Mouse (Mus musculus) brown adipose tissue, adult 24 weeks (tissue): ENCODE data around the gene Adgra3. TPM values are rescaled to one million over a fixed set of nuclear protein-coding genes. Genes with fewer than 3 reads are reported as not detected.

Experiments used
- H3K27ac ChIP-seq: fragments of 200-500 bp; replicated peaks from 2 replicates; pipeline ENCODE4 v1.5.1; 2012; ENCODE audit warnings: low read depth, mild to moderate bottlenecking, low read length
- H3K4me1 ChIP-seq: fragments of 200-500 bp; 2 replicates; pipeline ENCODE4 v1.6.1; 2012; ENCODE audit warnings: low read length, mixed read lengths; ENCODE audit not compliant: control insufficient read depth, insufficient read depth, insufficient read length
- H3K4me3 ChIP-seq: fragments of 200-500 bp; 2 replicates; pipeline ENCODE4 v1.5.1; 2012; ENCODE audit warnings: low read depth, mild to moderate bottlenecking, low read length, moderate library complexity; ENCODE audit not compliant: insufficient read depth
- polyA plus RNA-seq: library from polyadenylated mRNA; stranded (reverse); fragments of >200 nt; gene quantifications from 2 replicates; pipeline ENCODE4 v1.2.4, GENCODE M21; 2012; ENCODE audit not compliant: missing spikeins, insufficient read depth, insufficient read length

Adgra3 gene
- polyA plus RNA-seq, 1 experiment: 10.1 TPM

- Histone ChIP-seq H3K27ac (no peak overlapping the region), H3K4me3 (no peak overlapping the region), H3K4me1 (no peaks in the 10 kb centered on the region; the same call in 1 of the 2 replicates)
Measured at GRCm38 (mm10) chr5:49969660-49970059, 89.1 kb downstream of the Adgra3 start.

GRCm38 (mm10) chr5:49967726-49968125 is 91.1 kb downstream of the Adgra3 start:
- no peak overlapping the region for H3K27ac ChIP-seq
- H3K4me3 ChIP-seq: no peak overlapping the region
- no peaks in the 10 kb centered on the region; the same call in 1 of the 2 replicates for H3K4me1 ChIP-seq

- H3K27ac ChIP-seq: no peak overlapping the region
- no peak overlapping the region for H3K4me3 ChIP-seq
- H3K4me1 ChIP-seq: no peaks in the 10 kb centered on the region; the same call in 1 of the 2 replicates
Measured at GRCm38 (mm10) chr5:49965810-49966209, 93.0 kb downstream of the Adgra3 start.

- Histone ChIP-seq H3K4me3 (no peak overlapping the region), H3K4me1 (no peaks in the 10 kb centered on the region), H3K27ac (no peak overlapping the region)
Measured at GRCm38 (mm10) chr5:49961478-49962431, 97.1 kb downstream of the Adgra3 start.

- H3K4me1 ChIP-seq: no peaks in the 10 kb centered on the region
- no peak overlapping the region for H3K27ac ChIP-seq
- H3K4me3 ChIP-seq: no peak overlapping the region
Measured at GRCm38 (mm10) chr5:49936354-49936753, 122.5 kb downstream of the Adgra3 start.

GRCm38 (mm10) chr5:49924712-49925111 is 134.1 kb downstream of the Adgra3 start:
- Histone ChIP-seq H3K27ac (no peak overlapping the region), H3K4me1 (no peaks in the 10 kb centered on the region), H3K4me3 (no peak overlapping the region)

- Histone ChIP-seq H3K4me1 (no peaks in the 10 kb centered on the region), H3K27ac (no peak overlapping the region), H3K4me3 (no peak overlapping the region)
Measured at GRCm38 (mm10) chr5:49915695-49916106, 143.1 kb downstream of the Adgra3 start.
